28 mouse cellular contexts compared by ENCODE assay signal in the genomic region with DNA sequence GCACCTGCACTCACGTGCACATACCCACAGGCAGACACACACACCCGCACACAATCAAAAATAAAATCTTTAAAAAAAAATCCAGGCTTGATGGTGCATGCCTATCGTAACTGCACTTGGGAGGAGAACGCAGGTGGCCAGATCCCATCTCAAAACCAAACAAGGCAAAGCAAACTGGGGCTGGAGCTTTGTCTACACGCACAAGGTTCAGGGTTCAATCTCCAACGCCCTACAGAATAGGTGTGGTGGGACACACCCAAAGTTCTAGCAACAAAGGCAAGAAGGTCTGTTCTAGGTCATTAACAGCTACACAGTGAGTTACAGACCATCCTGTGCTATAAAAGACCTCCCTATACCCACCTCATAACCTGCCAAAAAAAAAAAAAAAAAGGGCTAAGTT. TPM values are rescaled to one million over a fixed set of nuclear protein-coding genes. Genes with fewer than 3 reads are reported as not detected.
DNase-seq lines count a peak whose midpoint lies in the region; ATAC-seq and TF ChIP-seq lines count a peak whose summit lies in the region.
"Had no signal": no experiment of that assay in that cellular context is flagged by ENCODE, and none has a peak within 500 bp of the region (broad histone marks: within the 10 kb centered on the region; RNA-seq: fewer than 3 reads in every experiment).

No protein-coding gene starts in this region.

- H3K4me3 ChIP-seq in kidney, postnatal 0 days (replicated peaks; ENCODE audit: low read depth, low read length) = no peak overlapping the region
- H3K4me3 ChIP-seq in ES-E14 (ENCODE audit: insufficient read depth in 1 of 2, low read depth in 1 of 2, low read length in 2 of 2, poor library complexity in 1 of 2, severe bottlenecking in 1 of 2) = no peak overlapping the region
- no peak overlapping the region for H3K4me3 ChIP-seq in left cerebral cortex, adult 2 months
- H3K4me3 ChIP-seq: embryonic facial prominence, embryonic 13.5 days; erythroblast, embryonic 14.5 days; forebrain, embryonic 12.5 days; heart, embryonic 10.5 days; layer of hippocampus, adult 2 months; limb, embryonic 12.5 days; liver, embryonic 12.5 days; midbrain, embryonic 12.5 days; neural tube, embryonic 15.5 days had no signal

- no peaks in the 10 kb centered on the region for H3K36me3 ChIP-seq in kidney, postnatal 0 days (ENCODE audit: insufficient read depth, low read length)
- peaks cover 4% of the 10 kb centered on the region; the same call in 1 of the 2 replicates for H3K36me3 ChIP-seq in ES-E14 (ENCODE audit: control insufficient read depth, insufficient read depth, low read length, poor library complexity, severe bottlenecking)
- H3K36me3 ChIP-seq: embryonic facial prominence, embryonic 13.5 days; forebrain, embryonic 12.5 days; heart, embryonic 10.5 days; limb, embryonic 12.5 days; liver, embryonic 12.5 days had no signal

- H3K9ac ChIP-seq in kidney, postnatal 0 days (ENCODE audit: low read depth, low read length) = no peak overlapping the region
- H3K9ac ChIP-seq in ES-E14 (ENCODE audit: insufficient read depth, low read depth, low read length, poor library complexity, severe bottlenecking) = no peak overlapping the region
- H3K9ac ChIP-seq: embryonic facial prominence, embryonic 13.5 days; forebrain, embryonic 12.5 days; hindbrain, embryonic 14.5 days; limb, embryonic 12.5 days; liver, embryonic 12.5 days; midbrain, embryonic 12.5 days; neural tube, embryonic 15.5 days had no signal

- H3K9me3 ChIP-seq in kidney, postnatal 0 days (replicated peaks; ENCODE audit: low read length) = no peaks in the 10 kb centered on the region
- H3K9me3 ChIP-seq in ES-E14 (ENCODE audit: control insufficient read depth, insufficient read depth, low read depth, low read length) = no peaks in the 10 kb centered on the region
- H3K9me3 ChIP-seq: embryonic facial prominence, embryonic 13.5 days; forebrain, embryonic 12.5 days; heart, embryonic 10.5 days; limb, embryonic 12.5 days; liver, embryonic 12.5 days; neural tube, embryonic 15.5 days had no signal

- DNase-seq in kidney, postnatal 0 days (ENCODE audit: low spot score) = no peak
- DNase-seq in kidney, adult 11 months = no peak
- DNase-seq in ES-E14 (ENCODE audit: low read depth, low spot score) = peak; percentile 43
- peak; percentile 89 for DNase-seq in large intestine, adult 2 months (ENCODE audit: low read depth, low spot score)
- peak; percentile 46 for DNase-seq in yolk sac, embryonic 10.5 days (ENCODE audit: low spot score)
- no peak for DNase-seq in left cerebral cortex, adult 2 months (ENCODE audit: extremely low spot score in 1 of 2, low spot score in 2 of 2)
- DNase-seq in lung, postnatal 4 days = no peak
- DNase-seq: cerebellum, adult 11 months; cerebellum, postnatal 14 days; embryo, embryonic 11 days; heart, postnatal 4 days; kidney, postnatal 10 days; lung, adult 18-20 months; lung, postnatal 10 days; thymus, postnatal 25 days had no signal

- intact Hi-C loops in left cerebral cortex, adult 2 months (cut with DNase I) = no loop called here

- 70% methylated on average over 6 of the region's 6 CpGs for WGBS in kidney, postnatal 0 days
- WGBS in large intestine, adult 2 months = 33% methylated on average over 6 of the region's 6 CpGs

- no peaks in the 10 kb centered on the region for H3K4me1 ChIP-seq in kidney, postnatal 0 days (replicated peaks; ENCODE audit: insufficient read depth, low read length)
- peaks cover 0 to 12% of the 10 kb centered on the region in 2 experiments; a peak in 3 of 4 replicates for H3K4me1 ChIP-seq in ES-E14 (ENCODE audit: control insufficient read depth in 2 of 2, insufficient read depth in 2 of 2, low read length in 2 of 2, poor library complexity in 1 of 2)

- no peak for TF ChIP-seq CTCF in kidney, postnatal 0 days (IDR thresholded peaks at IDR 0.05; ENCODE audit: low read depth)
- no peak for TF ChIP-seq CTCF in left cerebral cortex, adult 2 months (IDR thresholded peaks at IDR 0.05)

- no peak for ATAC-seq in kidney, postnatal 0 days (replicated peaks; ENCODE audit: low FRiP score, low read depth)
- ATAC-seq: CD4-positive, CD25-positive, alpha-beta regulatory T cell, adult 4 months; inflammation-experienced regulatory T-cells, adult 6 months; liver, embryonic 12.5 days had no signal

- no peak overlapping the region for H3K4me2 ChIP-seq in kidney, postnatal 0 days (ENCODE audit: low read length)
- H3K4me2 ChIP-seq: embryonic facial prominence, embryonic 13.5 days; forebrain, embryonic 12.5 days; hindbrain, embryonic 14.5 days; limb, embryonic 12.5 days; liver, embryonic 12.5 days; midbrain, embryonic 12.5 days; neural tube, embryonic 15.5 days had no signal

- H3K27me3 ChIP-seq in kidney, postnatal 0 days (ENCODE audit: insufficient read depth, low read length) = no peaks in the 10 kb centered on the region
- H3K27me3 ChIP-seq: forebrain, embryonic 12.5 days; midbrain, embryonic 12.5 days; neural tube, embryonic 15.5 days had no signal

- in situ Hi-C loops in ES-E14 (cut with MboI; ENCODE audit: low sequenced_read_pairs in 2 of 2, unreplicated experiment in 2 of 2) = no loop called here

- H3K27ac ChIP-seq in kidney, postnatal 0 days = peak overlapping the region; percentile 47; the same call in 1 of the 2 replicates
- peak overlapping the region; percentile 45 for H3K27ac ChIP-seq in ES-E14 (ENCODE audit: insufficient read depth, low read depth, low read length, poor library complexity, severe bottlenecking)
- H3K27ac ChIP-seq in left cerebral cortex, adult 2 months = no peak overlapping the region
- H3K27ac ChIP-seq: embryonic facial prominence, embryonic 13.5 days; forebrain, embryonic 12.5 days; heart, embryonic 10.5 days; hindbrain, embryonic 14.5 days; layer of hippocampus, adult 2 months; limb, embryonic 12.5 days; liver, embryonic 12.5 days; midbrain, embryonic 12.5 days; neural tube, embryonic 15.5 days had no signal

TF ChIP-seq in ES-E14, 5 proteins besides CTCF, POLR2A, EP300 and RAD21:
- no peak for TF ChIP-seq HCFC1 (IDR thresholded peaks at IDR 0.05; ENCODE audit: borderline replicate concordance, insufficient read depth, low read length)
- no peak for TF ChIP-seq MAFK (IDR thresholded peaks at IDR 0.05; ENCODE audit: insufficient read depth, low read depth, low read length)
- no peak for TF ChIP-seq ZC3H11A (IDR thresholded peaks at IDR 0.05; ENCODE audit: borderline replicate concordance, low read depth, low read length)
- peak; percentile 60; the same call in 1 of the 2 replicates for TF ChIP-seq ZNF384 (IDR thresholded peaks at IDR 0.05; ENCODE audit: low read depth, low read length)
- no peak for TF ChIP-seq CHD2 (IDR thresholded peaks at IDR 0.05; ENCODE audit: low read depth, low read length)

RNA-seq across cellular contexts. Expression of a gene that starts 5.0 kb away (rescaled TPM):
- 18.3 and 19.4 TPM in 2 replicates for polyA plus RNA-seq in kidney, postnatal 0 days (2015; fragmentation: Nextera tagmentation; extraction: Ambion mirVana)
- 50.4 and 67.3 TPM in 2 replicates for total RNA-seq in ES-E14 (2012; rRNA removed)
- polyA plus RNA-seq in large intestine, adult 2 months (2012; rRNA removed) = 52.3 and 115 TPM in 2 replicates
- 100 to 1,000 TPM; 379 TPM for total RNA-seq in left cerebral cortex, adult 2 months (2021)
- polyA plus RNA-seq: inflammation-experienced regulatory T-cells, adult 6 months had no signal

RNA-seq across cellular contexts. Expression of a gene that starts 22.9 kb away (rescaled TPM):
- 29.6 and 34.8 TPM in 2 replicates for polyA plus RNA-seq in kidney, postnatal 0 days (2015; fragmentation: Nextera tagmentation; extraction: Ambion mirVana)
- 41.7 and 48.5 TPM in 2 replicates for total RNA-seq in ES-E14 (2012; rRNA removed)
- 24.0 and 26.8 TPM in 2 replicates for polyA plus RNA-seq in large intestine, adult 2 months (2012; rRNA removed)
- total RNA-seq in left cerebral cortex, adult 2 months (2021) = 10 to 100 TPM; 16.3 to 16.8 TPM

RNA-seq across cellular contexts. Expression of a gene that starts 41.0 kb away (rescaled TPM):
- polyA plus RNA-seq in kidney, postnatal 0 days (2015; fragmentation: Nextera tagmentation; extraction: Ambion mirVana) = 3.8 and 4.2 TPM in 2 replicates
- total RNA-seq in ES-E14 (2012; rRNA removed) = 40.9 and 48.7 TPM in 2 replicates
- 1.5 and 1.6 TPM in 2 replicates for polyA plus RNA-seq in large intestine, adult 2 months (2012; rRNA removed)
- 10 to 100 TPM; 16.9 to 18.5 TPM for total RNA-seq in left cerebral cortex, adult 2 months (2021)
- total RNA-seq: gastrocnemius, adult 8-10 months had no signal
- polyA plus RNA-seq: CD4-positive, CD25-positive, alpha-beta regulatory T cell, adult 4 months; erythroblast, embryonic 14.5 days; inflammation-experienced regulatory T-cells, adult 6 months had no signal

RNA-seq across cellular contexts. Expression of a gene that starts 58.2 kb away (rescaled TPM):
- 1,314 and 1,348 TPM in 2 replicates for polyA plus RNA-seq in kidney, postnatal 0 days (2015; fragmentation: Nextera tagmentation; extraction: Ambion mirVana)
- total RNA-seq in ES-E14 (2012; rRNA removed) = 390 TPM in 2 replicates
- 594 and 647 TPM in 2 replicates for polyA plus RNA-seq in large intestine, adult 2 months (2012; rRNA removed)
- 100 to 1,000 TPM; 374 to 440 TPM for total RNA-seq in left cerebral cortex, adult 2 months (2021)

Comparison
In these comparisons a context has a peak if more than half of its experiments do, and no peak if none do; other contexts are left out.
1. DNase-seq: peak in ES-E14 (single experiment), large intestine, adult 2 months (single experiment) and yolk sac, embryonic 10.5 days (single experiment); none in kidney, postnatal 0 days (single experiment), kidney, adult 11 months (single experiment), left cerebral cortex, adult 2 months (0 of 2) and lung, postnatal 4 days (0 of 2).